Mouse (Mus musculus): ENCODE measurements around the gene Pkp3.
"Not testable (repeated sequence)": the region's sequence is repeated elsewhere in the genome, so short reads cannot be mapped to it uniquely, and the experiment has no call there.

Pkp3 gene

DNA sequence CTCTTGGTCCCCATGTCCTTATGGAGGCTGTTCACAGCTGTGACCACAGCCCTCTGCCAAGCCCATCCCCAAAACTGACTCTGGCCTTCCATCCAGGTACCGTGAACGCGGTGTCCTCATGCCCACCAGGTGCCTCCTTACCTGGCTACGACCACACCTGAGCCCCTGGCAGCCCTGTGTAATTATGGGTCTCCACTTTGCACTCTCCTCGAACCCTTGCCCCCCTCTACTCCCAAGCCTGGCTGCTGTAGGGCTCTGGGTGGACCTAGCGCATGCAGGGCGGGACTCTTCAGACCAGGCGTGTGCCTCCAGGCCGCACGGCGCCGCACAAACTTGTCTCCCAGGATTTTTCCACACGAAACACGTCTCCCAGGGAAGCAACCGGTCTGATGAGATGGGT lies at the start of gene Pkp3:
Gene Pkp3, plus strand, starts transcription at position 378 of the 400 bp plus-strand sequence.
- DNase-seq (ENCODE audit: low spot score), result no peak

DNA sequence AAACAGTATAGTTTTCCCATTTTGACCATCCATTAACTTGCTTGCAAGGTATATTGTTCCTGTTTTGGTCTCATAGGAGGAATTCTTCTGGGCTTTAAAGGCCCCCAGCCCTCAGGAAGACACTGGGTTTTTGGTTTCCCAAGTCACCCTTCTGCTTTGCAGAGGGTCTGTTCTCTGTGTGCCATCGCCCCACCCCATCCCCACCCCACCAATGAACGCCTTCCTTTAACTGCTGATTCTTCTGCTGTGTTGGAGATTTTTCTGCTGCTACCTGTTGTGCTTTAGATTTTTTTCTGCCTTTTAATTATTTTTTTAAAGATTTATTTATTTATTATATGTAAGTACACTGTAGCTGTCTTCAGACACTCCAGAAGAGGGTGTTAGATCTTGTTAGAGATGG lies 49.2 kb upstream of the Pkp3 start, which contains the start of gene Gm17387:
Gene Gm17387, plus strand, starts transcription at position 301 of the 400 bp plus-strand sequence.
- DNase-seq (ENCODE audit: low spot score), result no peak

DNA sequence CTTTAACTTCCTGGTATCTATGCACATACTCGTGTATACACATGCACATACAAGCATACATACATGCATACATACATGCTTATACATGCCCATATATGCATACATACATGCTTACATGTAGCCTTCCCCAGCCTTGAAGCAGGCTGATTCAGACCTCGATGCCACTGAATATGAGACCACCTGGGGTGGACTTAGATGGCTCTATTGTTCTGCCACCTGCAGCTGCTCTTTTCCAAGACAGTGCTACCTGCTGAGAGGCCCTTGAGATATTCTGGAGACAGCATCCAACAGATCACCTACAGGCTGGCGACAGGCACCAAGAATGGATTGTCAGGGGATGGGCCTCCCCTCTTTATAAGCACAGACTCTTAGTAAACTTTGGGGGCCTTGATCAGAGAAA lies 47.6 kb upstream of the Pkp3 start:
- no peak for DNase-seq (ENCODE audit: low spot score)

DNA sequence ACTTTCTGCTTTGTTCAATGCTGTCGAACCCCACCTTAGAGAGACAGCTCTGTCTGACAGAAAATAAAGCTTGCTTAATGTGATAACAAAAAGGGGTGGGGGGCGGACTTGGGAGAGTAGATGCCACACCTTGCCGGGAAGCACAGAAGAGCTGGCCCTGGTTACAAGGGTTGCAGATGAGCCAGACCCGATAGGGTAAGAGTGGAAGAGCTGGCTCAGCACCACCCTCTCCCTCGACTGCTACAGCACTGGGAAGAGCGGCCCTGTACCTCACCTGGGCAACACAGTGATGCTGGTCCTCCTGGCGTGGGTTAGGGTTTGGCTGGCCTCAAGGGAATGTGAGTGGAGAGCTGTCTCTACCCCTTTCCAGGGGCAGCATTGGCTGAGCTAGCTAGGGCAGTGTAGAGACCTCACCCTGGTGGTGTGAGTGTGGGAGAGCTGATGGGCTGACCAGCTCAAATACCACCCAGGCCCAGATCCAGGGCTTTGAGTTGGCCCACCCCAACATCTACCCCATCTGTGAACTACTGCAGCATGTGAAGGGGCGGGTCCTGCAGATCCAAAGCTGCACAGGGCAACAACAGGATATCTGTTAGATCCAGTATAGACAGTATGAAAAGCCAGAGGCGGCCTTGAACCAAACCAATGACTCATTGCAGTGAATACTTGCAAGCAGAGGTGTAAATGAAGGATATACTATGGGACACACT lies 45.4 kb upstream of the Pkp3 start:
- DNase-seq (ENCODE audit: low spot score), result no peak

DNA sequence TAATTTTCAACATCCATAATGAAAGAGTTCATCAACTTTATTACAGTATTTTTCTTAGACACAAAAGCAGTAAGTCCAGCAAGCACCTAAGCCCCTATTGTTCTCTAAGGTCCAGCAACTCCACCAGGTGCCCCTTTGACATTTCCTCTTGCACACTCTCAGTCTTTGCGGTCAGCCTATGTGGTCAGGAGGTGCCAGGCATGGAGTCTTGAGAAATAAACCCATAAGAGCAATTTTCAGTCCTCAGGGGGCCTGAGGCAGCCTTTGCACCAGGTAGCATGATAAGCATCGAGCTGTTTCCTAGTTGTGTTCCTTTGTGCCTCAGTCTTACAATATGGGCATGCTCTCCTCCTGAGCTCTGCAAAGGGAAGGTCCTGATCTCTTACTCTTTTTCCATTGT lies 41.4 kb upstream of the Pkp3 start:
- DNase-seq (ENCODE audit: low spot score), result not testable (repeated sequence)

DNA sequence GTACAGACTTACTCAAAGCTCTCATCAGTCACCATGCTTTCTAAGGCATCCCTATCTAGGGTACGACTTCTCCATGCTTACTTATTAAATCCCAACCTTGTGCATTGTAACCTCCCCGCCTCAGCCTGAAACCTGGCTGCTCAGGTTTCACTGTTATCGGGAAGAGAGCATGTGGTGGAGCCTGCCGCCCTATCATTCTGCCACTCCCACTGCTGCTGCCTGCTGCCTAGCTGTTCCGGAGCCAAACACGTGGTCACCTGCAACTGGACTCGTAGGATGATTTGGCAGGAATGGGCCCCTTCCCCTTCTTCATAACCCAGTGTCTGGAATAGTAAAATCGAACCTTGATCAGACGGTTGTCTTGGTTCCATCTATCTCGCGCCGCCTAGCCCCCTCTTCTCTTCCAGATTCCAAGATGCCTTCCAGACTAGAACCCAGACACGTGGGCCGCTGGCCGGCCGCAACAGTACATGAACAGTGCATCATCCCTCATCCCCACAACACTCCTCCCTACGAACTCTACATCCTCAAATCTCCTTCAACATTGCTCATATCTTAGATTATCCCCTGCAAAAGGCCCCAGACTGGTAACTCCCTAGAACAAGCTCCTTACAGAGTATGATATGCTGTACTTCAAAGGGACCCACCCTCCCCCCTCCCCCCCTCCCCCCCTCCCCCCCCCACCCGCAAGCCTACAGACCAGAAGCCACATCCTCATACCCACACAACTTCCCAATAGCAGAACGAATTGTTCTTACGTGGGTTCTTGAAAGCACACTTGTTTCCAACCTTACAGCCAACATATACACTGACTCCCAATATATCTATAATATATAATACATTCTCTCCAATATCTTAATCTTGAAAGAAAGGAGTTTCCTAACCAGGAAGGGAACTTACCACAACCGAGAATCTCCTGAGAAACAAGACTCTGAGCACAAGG lies 39.7 kb upstream of the Pkp3 start:
- DNase-seq (ENCODE audit: low spot score), result no peak

DNA sequence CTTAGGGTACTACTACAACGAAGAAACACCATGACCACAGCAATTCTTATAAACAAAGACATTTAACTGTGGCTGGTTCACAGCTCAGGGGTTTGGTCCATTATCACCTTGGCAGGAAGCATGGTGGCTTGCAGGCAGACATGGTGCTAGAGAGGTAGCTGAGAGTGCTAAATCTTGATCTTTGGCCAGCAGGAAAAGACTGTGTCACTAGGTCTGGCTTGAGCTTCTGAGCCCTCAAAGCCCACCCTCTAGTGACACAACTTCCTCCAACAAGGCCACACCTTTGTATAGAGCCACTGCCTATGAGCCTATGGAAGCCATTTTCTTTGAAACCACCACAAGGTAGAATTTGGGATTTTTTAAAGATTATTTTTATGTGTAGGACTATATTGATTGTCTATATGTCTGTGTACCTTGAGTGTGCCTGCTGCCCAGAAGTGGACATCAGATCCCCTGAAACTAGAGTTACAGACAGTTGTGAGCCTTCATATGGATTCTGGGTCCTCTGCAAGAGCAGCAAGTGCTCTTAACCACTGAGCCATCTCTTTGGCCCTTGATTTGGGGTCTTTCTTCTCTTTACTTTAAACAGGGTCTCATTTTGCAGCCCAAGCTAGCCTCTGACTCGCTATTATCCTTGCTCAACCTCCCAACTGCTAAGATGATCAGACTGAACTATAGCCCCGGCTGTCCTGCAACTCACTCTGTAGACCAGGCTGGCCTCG lies 38.5 kb upstream of the Pkp3 start:
- DNase-seq (ENCODE audit: low spot score), result no peak

DNA sequence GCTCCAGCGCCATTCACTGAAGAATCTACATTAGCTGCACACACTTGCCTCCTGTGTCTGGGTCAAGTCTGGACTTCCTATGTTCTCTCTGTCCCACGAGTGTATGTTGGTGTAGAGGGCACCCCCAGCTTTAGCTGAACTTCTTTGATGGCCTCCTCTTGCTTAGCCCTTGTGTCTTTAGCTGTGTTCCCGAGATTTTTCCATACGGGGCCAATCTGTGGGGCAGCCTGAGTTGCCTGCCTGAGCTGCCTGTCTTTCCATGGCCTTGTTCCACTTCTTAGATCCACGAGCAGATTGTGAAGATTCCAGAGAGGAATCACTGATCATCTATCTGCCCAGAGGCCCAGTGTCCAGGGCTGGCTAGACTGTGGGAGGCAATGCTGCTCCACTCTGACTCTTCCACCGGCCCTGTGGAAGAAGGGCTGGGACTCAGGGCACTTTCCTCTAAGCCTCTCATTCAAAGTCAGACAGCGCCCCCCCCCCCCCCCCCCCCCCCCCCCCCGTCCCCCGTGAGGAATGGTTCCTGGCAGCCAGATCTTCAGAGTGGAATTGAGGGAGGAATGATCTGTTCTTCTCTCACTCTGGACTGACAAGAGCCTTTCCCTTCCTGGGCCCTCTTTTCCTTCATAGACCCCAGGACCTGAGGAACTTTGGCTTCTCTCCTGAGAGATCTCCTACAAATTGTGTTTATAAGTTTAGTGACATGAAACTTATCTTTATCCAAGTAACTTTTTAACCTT lies 37.0 kb upstream of the Pkp3 start:
- DNase-seq (ENCODE audit: low spot score), result no peak

DNA sequence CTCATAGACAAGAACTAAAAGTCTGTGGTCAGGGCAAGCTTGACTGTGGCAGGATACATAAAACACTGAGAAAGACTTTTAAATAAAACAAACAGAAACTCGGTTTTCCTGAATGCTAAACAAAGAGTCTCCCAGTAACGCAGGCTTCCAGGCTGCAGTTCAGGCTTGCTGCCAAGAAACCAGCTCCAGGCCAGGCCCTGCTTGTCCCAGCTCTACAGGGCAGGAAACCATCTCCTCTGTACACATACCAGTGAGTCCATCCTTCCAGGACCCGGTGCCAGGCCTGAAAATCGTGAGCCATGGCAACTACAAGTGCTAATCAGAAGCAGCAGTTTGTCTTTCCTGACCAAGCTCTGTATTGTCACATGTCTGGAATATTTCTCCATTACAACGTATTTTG lies 36.4 kb upstream of the Pkp3 start:
- peak; percentile 95 for DNase-seq (ENCODE audit: low spot score)

DNA sequence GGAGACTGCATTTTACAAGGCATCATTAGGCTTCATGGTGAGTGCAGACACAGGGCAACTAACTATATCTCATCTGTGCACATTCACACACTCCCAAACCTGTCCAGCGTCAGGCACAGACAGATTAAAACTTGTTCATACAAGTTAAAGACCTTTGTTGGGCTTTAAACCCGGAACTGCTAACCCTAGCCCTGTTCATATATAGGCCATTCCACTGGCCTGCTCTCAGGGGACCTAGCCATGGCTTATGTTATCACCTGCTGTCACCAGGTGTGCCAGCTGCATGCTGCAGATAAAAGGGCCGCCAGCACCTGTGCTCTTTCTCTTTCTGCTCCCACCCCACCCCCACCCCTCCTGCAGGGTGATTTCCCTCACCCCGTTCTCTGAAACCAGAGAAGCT lies 35.5 kb upstream of the Pkp3 start:
- no peak for DNase-seq (ENCODE audit: low spot score)

DNA sequence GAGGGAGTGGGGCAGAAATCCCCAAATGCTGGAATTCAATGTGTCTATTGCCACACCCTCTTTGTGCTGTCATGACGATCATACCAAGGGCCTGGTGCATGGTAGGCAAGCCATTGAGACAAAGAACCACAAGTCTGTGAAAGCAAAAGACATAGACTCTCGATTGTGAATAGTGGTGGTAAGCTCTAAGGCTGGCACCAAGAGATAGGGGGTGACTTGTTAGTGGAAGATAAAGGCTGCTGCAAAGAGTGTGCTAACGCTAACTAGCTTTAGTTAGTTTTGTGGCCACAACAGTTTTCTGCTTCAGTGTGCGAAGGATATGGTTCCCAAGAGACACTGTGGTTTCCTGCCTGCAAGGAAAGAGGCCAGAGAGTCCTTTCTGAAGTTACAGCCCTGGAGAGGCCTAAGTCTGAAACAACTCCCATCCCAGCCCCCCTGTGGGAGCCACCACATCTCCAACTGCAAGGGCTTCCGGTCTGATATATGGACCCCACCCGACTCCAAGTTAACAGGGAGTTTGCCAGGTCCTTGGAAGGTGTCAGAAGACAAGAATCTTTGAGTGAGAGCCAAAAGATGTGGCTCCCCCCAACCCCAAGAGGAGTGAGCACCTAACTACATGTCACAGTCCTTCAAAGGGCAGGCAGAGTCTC lies 31.0 kb upstream of the Pkp3 start:
- DNase-seq (ENCODE audit: low spot score), result peak; percentile 58

DNA sequence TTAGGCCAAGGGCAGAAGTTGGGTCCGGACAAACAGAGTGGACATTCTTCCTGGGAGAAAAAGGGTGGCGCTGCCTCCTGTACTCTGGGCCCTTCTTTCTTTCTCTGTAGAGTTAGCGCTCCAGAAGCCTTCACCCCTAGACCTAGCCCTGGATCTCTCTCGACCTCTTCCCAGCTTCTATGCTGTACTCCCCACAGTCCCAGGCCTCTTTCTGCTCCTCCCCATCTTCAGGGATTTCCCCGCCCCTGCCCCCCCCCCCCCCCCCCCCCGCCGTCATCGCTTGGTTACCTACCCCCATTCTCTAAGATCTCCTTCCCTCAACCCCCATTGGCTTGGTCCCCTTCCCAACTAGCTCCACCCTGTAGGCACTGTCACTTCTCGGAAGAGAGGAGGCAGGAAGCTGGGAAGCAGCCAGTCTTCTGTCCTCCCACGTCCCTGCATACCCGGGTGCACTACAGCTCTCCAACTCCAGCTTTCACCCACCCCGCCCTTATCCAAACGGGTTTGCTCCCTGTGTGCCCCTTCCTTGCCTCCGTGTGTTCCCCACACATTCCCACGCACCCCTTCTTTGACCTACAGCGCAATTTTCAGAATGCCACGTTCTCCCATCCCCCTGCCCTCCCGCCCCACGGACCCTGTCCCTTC lies 30.3 kb upstream of the Pkp3 start:
- DNase-seq (ENCODE audit: low spot score), result peak; percentile 96

DNA sequence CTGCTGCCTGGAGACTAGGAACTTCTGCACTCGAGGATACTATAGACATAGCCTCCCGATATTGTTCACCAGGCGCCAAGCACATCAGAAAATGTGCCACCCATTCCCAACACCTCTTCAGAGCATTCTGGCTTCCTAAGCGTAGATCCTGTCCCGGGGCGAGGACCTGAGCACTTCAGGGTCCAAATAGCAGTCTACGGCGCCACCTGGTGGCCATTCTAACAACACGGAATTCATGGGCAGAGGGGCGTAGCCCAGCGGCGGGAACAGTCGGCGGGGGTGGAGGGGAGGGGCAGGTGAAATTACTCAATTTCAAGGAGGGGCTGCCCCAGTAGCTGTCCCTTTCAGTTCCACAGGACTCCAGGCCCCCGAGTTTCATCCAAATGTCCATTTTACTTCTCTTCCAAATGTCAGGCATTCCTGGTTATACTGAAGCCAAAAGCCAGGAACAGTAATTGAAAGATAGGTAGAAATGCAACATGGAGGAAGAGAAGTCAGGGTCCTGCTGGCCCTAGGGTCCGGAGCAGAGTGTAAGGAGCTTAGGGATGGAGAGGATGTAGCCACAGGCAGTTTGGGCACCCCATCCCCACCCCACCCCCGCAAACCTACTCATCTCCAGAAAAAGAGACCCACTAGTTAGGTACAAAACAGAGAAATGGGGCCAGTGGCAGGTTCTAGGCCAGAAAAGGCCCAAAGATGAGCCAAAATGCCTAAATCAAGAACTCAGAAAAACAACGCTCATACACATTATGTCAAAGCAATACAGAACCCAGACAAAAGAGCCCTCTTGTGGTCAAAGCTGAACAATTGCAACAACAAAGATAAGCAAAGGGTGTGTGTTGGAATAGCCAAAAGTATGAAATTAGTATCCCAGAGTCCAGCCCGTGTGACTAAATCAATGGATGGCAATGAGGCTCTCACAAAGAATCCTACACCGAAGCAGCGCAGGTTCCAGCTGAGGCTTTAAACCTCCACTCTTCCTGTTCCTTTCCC lies 29.5 kb upstream of the Pkp3 start:
- peak; percentile 97 for DNase-seq (ENCODE audit: low spot score)

DNA sequence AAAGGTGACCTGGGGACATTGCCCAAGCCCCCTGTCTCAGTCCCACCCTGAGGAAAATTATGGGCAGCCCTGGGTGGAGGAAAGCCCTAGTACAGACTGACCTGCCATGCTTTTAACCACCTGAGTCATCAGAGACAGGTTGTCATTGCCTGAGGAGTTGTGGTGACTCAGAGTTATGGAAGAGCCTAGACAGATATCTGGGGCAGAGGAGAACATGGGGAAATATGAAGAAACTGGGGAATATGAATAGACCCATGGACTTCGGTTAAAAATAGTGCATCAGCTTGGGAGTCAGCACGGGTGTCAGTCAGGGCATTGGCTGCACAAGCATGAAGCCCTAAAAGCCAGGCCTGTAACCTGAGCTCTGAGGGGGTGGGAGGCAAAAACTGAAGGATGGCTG lies 28.7 kb upstream of the Pkp3 start:
- peak; percentile 72 for DNase-seq (ENCODE audit: low spot score)

DNA sequence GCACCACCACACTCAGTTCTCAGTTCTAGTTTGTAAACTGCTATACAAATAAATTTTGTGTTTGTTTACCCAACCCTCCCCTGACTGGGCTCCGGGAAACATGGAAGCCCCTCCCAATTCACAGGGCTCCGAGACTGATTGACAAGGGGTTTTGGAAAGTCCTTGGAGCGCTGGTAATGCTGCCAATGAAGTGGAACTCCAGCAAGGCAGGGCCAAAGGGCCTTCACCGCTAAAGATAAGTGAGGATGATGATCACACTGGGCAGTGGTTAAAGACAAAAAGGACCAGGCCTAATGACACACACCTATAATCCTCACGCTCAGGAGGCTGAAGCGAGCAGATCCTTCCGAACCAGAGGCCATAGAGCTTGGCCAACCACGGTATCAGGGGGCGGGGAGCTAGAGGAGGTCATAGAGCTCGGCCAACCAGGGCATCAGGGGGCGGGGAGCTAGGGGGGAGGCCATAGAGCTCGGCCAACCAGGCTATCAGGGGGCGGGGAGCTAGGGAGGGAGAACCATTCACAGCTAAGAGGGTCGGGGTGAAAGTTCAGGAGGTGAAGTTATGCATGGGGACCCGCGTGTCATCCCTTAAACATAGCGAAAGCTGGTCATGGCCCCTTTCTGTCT lies 26.8 kb upstream of the Pkp3 start:
- no peak for DNase-seq (ENCODE audit: low spot score)

DNA sequence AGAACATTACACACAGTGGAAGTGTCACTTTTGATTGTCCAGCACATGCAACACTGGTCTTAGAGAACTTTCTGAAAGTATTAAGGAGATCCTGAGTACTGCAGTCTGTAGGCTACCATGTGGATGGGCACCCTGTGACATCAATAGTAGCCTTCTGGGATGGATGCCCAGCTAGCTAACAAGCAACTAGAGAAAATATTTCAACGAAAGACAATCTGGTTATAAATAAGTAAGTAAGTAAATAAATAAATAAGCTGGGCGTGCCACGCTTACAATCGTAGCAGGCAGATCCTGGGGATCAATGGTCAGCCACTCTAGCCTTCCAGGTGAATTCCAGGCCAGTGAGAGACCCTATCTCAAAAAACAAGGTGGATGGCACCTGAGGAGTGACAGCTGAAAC lies 26.0 kb upstream of the Pkp3 start:
- peak; percentile 41 for DNase-seq (ENCODE audit: low spot score)

DNA sequence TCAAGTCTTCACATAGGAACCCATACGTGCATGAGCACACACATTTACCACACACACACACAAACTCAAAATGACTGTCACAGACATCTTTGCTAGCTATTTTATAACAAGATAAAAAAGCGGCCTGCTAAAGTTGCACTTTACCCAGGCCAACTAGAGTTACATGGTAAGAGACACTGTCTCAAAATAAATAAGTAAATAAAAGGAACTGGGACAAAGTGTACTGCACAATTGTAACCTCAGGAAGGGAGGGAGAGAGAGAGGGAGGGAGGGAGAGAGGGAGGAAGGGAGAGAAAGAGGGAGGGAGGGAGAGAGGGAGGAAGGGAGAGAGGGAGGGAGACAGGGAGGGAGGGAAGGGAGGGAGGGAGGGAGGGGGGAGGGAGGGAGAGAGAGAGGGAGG lies 25.6 kb upstream of the Pkp3 start:
- peak; percentile 58 for DNase-seq (ENCODE audit: low spot score)

DNA sequence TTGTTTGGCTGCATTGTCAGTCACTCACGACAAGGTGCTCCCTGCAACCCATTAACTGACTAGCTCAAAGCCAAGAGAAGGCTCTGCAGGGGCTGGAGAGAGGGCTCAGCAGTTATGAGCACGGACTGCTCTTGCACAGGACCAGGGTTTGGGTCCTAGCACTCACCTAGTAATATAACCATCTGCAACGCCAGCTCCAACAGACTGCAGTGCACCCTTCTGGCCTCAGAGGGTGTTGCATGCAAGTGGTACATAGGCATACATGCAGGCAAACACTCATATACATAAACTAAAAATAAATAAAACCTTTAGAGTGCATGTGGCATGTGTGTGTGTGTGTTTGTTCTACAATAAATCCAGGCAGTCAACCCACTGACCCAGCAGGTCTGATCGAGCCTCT lies 22.2 kb upstream of the Pkp3 start:
- no peak for DNase-seq (ENCODE audit: low spot score)

DNA sequence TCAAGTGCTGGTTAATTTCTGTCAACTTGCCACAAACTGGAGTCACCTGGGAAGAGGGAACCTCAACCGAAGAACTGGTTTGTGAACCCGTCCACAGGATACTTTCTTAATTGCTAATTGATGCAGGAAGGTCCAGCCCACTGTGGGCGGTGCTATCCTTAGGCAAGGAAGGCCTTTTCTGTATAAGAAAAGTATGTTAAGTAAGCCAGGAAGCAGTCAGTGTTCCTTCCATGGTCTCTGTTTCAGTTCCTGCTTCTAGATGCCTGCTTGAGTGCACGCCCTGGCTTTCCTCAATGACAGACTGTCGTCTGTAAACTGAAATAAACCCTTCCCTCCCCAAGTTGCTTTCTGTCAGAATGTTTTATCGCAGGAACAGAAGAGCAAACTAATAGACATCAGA lies 21.0 kb upstream of the Pkp3 start:
- DNase-seq (ENCODE audit: low spot score), result no peak
